Mouse (Mus musculus) adrenal gland, adult (tissue): ENCODE measurements around the gene 3110040N11Rik.

Source experiments
- DNase-seq, 2 experiments: peaks; one replicate each; pipeline ENCODE4 v3.0.0; 2022 to 2023; ENCODE audit warnings: low spot score in 1 of 2; ENCODE audit not compliant: inconsistent age in 2 of 2

The 3110040N11Rik gene

GRCm38 (mm10) chr7:81740010-81740409, 49.3 kb downstream of the 3110040N11Rik start:
- DNase-seq: no peak

GRCm38 (mm10) chr7:81738720-81739385, 50.4 kb downstream of the 3110040N11Rik start:
- DNase-seq: no peak

DNA sequence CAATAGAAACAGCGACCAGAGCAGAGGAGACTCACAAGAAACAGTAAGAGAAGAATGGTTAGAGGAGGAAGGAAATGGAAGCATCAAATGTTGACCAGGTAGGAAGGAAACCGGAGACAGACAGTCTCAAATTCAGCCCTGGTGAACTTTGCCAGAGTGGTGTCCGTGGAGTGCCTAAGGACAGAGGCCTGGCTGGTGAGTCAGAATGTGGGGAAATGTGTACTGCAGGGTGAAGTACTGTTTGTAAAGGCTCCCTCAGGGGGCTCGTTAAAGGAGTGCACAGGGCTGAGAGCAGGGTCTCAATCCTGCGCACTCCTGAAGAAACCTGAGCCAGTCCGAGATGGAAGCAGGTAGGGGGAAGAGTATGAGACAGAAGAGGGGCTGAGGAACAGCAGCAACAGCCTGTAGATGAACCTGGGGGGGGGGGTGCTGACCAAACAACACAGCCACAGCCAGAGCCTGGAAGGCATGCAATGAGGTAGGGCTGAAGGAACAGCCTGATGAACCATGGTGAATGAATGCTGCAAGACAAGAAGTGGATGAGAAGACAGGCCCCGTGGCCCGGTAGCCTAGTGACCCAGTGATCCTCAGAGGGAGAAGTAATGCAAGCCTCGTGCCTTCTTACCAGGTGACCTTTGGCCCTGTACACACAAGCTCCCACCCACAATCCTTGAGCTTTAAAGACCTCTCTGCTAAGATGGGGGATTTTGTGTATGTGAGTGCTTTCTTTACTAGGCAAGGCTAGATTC, 53.8 kb downstream of the 3110040N11Rik start:
- DNase-seq: no peak

GRCm38 (mm10) chr7:81732183-81733089, 56.8 kb downstream of the 3110040N11Rik start:
- DNase-seq: no peak
